Mouse (Mus musculus) thymus, adult 2 months (tissue): ENCODE measurements around the gene Tmem273.

Experiments
- CTCF ChIP-seq: fragments of 200-500 bp; IDR thresholded peaks from 2 replicates; pipeline ENCODE4 v1.5.1; 2012; ENCODE audit warnings: mild to moderate bottlenecking, control low read depth, low read length, moderate library complexity, borderline replicate concordance; ENCODE audit not compliant: control insufficient read depth, poor library complexity, insufficient read depth; ENCODE audit errors: extremely low read depth
- POLR2A ChIP-seq: fragments of 200-500 bp; IDR thresholded peaks from 2 replicates; pipeline ENCODE4 v1.6.1; 2012; ENCODE audit warnings: mild to moderate bottlenecking, low read length, control low read depth, moderate library complexity; ENCODE audit not compliant: control insufficient read depth, poor library complexity, insufficient read depth; ENCODE audit errors: extremely low read depth

DNA sequence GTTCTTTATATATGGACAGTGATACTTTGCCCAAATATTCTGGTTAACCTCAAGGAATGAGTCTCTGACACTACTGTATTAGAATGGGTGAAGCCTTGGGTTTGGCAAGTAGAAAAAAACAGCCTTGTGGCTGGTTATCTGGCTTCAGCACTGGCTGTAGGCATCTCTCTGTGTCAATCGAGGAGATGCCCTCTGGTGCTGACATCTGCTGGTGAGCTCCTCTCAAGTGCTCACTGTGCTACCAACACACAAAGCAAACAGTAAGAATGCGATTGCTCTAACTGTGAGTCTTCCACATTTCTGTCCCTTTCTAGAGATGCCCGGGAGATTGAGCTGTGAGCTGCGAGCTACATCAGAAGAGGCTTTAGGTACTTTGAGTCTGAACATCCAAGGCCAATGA is 30.8 kb downstream of the Tmem273 start:
- TF ChIP-seq CTCF, result no peak
- no peak for TF ChIP-seq POLR2A
